Mouse (Mus musculus): ENCODE measurements at regions not wholly inside any gene's neighbourhood (a gene's known extent, or its start where the extent isn't known, plus 50 kb on each side); places are given as distances from the start of the nearest gene placed in this dataset.

- Histone ChIP-seq H3K9ac (ENCODE audit: low read length) (no peak overlapping the region), H3K9me3 (replicated peaks; ENCODE audit: control insufficient read depth, low read length) (no peaks in the 10 kb centered on the region), H3K4me2 (ENCODE audit: low read depth, low read length) (no peak overlapping the region), H3K27ac (ENCODE audit: low read length) (no peak overlapping the region), H3K4me3 (ENCODE audit: low read length) (no peak overlapping the region), H3K4me1 (ENCODE audit: control insufficient read depth, insufficient read depth, low read length) (no peaks in the 10 kb centered on the region), H3K36me3 (ENCODE audit: control insufficient read depth, insufficient read depth) (no peaks in the 10 kb centered on the region), H3K27me3 (ENCODE audit: control insufficient read depth, insufficient read depth, low read length) (no peaks in the 10 kb centered on the region)
- no peak for ATAC-seq (replicated peaks; ENCODE audit: extremely low read depth, insufficient read depth, low FRiP score)
- 81% methylated on average over 3 of the region's 3 CpGs for WGBS
Measured at GRCm38 (mm10) chr6:50770481-50770880, 116.2 kb upstream of the Npvf start.

- ATAC-seq (replicated peaks; ENCODE audit: extremely low read depth, insufficient read depth, low FRiP score): no peak
- Histone ChIP-seq H3K27ac (ENCODE audit: low read length) (no peak overlapping the region), H3K4me2 (ENCODE audit: low read depth, low read length) (no peak overlapping the region), H3K4me3 (ENCODE audit: low read length) (no peak overlapping the region), H3K27me3 (ENCODE audit: control insufficient read depth, insufficient read depth, low read length) (no peaks in the 10 kb centered on the region), H3K9me3 (replicated peaks; ENCODE audit: control insufficient read depth, low read length) (no peaks in the 10 kb centered on the region), H3K4me1 (ENCODE audit: control insufficient read depth, insufficient read depth, low read length) (no peaks in the 10 kb centered on the region), H3K9ac (ENCODE audit: low read length) (no peak overlapping the region), H3K36me3 (ENCODE audit: control insufficient read depth, insufficient read depth) (no peaks in the 10 kb centered on the region)
- WGBS: 90% methylated on average over 4 of the region's 4 CpGs
Measured at GRCm38 (mm10) chr6:50775637-50776036, 121.4 kb upstream of the Npvf start.

GRCm38 (mm10) chr6:50776236-50776832 is 122.1 kb upstream of the Npvf start:
- ATAC-seq (replicated peaks; ENCODE audit: extremely low read depth, insufficient read depth, low FRiP score): no peak
- Histone ChIP-seq H3K9ac (ENCODE audit: low read length) (no peak overlapping the region), H3K27me3 (ENCODE audit: control insufficient read depth, insufficient read depth, low read length) (no peaks in the 10 kb centered on the region), H3K4me1 (ENCODE audit: control insufficient read depth, insufficient read depth, low read length) (no peaks in the 10 kb centered on the region), H3K36me3 (ENCODE audit: control insufficient read depth, insufficient read depth) (no peaks in the 10 kb centered on the region), H3K4me3 (ENCODE audit: low read length) (no peak overlapping the region), H3K4me2 (ENCODE audit: low read depth, low read length) (no peak overlapping the region), H3K9me3 (replicated peaks; ENCODE audit: control insufficient read depth, low read length) (no peaks in the 10 kb centered on the region), H3K27ac (ENCODE audit: low read length) (no peak overlapping the region)
- WGBS: 71% methylated on average over 11 of the region's 11 CpGs

- Histone ChIP-seq H3K27ac (ENCODE audit: low read length) (no peak overlapping the region), H3K4me2 (ENCODE audit: low read depth, low read length) (peak overlapping the region; percentile 19; the same call in 1 of the 2 replicates), H3K9me3 (replicated peaks; ENCODE audit: control insufficient read depth, low read length) (no peaks in the 10 kb centered on the region), H3K9ac (ENCODE audit: low read length) (no peak overlapping the region), H3K36me3 (ENCODE audit: control insufficient read depth, insufficient read depth) (no peaks in the 10 kb centered on the region), H3K27me3 (ENCODE audit: control insufficient read depth, insufficient read depth, low read length) (no peaks in the 10 kb centered on the region), H3K4me3 (ENCODE audit: low read length) (no peak overlapping the region), H3K4me1 (ENCODE audit: control insufficient read depth, insufficient read depth, low read length) (no peaks in the 10 kb centered on the region)
- WGBS: 27% methylated on average over 10 of the region's 10 CpGs
- ATAC-seq (replicated peaks; ENCODE audit: extremely low read depth, insufficient read depth, low FRiP score): no peak
Measured at GRCm38 (mm10) chr6:50776931-50777495, 122.8 kb upstream of the Npvf start.

GRCm38 (mm10) chr6:50777827-50778226 is 123.6 kb upstream of the Npvf start:
- no peak overlapping the region for H3K4me2 ChIP-seq (ENCODE audit: low read depth, low read length)
- H3K36me3 ChIP-seq (ENCODE audit: control insufficient read depth, insufficient read depth): no peaks in the 10 kb centered on the region
- no peaks in the 10 kb centered on the region for H3K9me3 ChIP-seq (replicated peaks; ENCODE audit: control insufficient read depth, low read length)
- ATAC-seq (replicated peaks; ENCODE audit: extremely low read depth, insufficient read depth, low FRiP score): no peak
- H3K9ac ChIP-seq (ENCODE audit: low read length): no peak overlapping the region
- H3K27ac ChIP-seq (ENCODE audit: low read length): no peak overlapping the region
- no peaks in the 10 kb centered on the region for H3K27me3 ChIP-seq (ENCODE audit: control insufficient read depth, insufficient read depth, low read length)
- no peak overlapping the region for H3K4me3 ChIP-seq (ENCODE audit: low read length)
- H3K4me1 ChIP-seq (ENCODE audit: control insufficient read depth, insufficient read depth, low read length): no peaks in the 10 kb centered on the region
- WGBS: 80% methylated on average over 4 of the region's 4 CpGs

- H3K27me3 ChIP-seq (ENCODE audit: control insufficient read depth, insufficient read depth, low read length): no peaks in the 10 kb centered on the region
- no peak for ATAC-seq (replicated peaks; ENCODE audit: extremely low read depth, insufficient read depth, low FRiP score)
- H3K4me3 ChIP-seq (ENCODE audit: low read length): no peak overlapping the region
- no peaks in the 10 kb centered on the region for H3K9me3 ChIP-seq (replicated peaks; ENCODE audit: control insufficient read depth, low read length)
- H3K9ac ChIP-seq (ENCODE audit: low read length): no peak overlapping the region
- WGBS: 85% methylated on average over 3 of the region's 3 CpGs
- no peak overlapping the region for H3K27ac ChIP-seq (ENCODE audit: low read length)
- no peaks in the 10 kb centered on the region for H3K36me3 ChIP-seq (ENCODE audit: control insufficient read depth, insufficient read depth)
- no peaks in the 10 kb centered on the region for H3K4me1 ChIP-seq (ENCODE audit: control insufficient read depth, insufficient read depth, low read length)
- no peak overlapping the region for H3K4me2 ChIP-seq (ENCODE audit: low read depth, low read length)
Measured at GRCm38 (mm10) chr6:50780677-50781076, 126.4 kb upstream of the Npvf start.

GRCm38 (mm10) chr6:50781271-50781670 is 127.0 kb upstream of the Npvf start:
- no peaks in the 10 kb centered on the region for H3K9me3 ChIP-seq (replicated peaks; ENCODE audit: control insufficient read depth, low read length)
- H3K36me3 ChIP-seq (ENCODE audit: control insufficient read depth, insufficient read depth): no peaks in the 10 kb centered on the region
- WGBS: 82% methylated on average over 10 of the region's 10 CpGs
- no peaks in the 10 kb centered on the region for H3K27me3 ChIP-seq (ENCODE audit: control insufficient read depth, insufficient read depth, low read length)
- ATAC-seq (replicated peaks; ENCODE audit: extremely low read depth, insufficient read depth, low FRiP score): no peak
- H3K27ac ChIP-seq (ENCODE audit: low read length): no peak overlapping the region
- H3K4me1 ChIP-seq (ENCODE audit: control insufficient read depth, insufficient read depth, low read length): no peaks in the 10 kb centered on the region
- no peak overlapping the region for H3K9ac ChIP-seq (ENCODE audit: low read length)
- H3K4me3 ChIP-seq (ENCODE audit: low read length): no peak overlapping the region
- H3K4me2 ChIP-seq (ENCODE audit: low read depth, low read length): no peak overlapping the region

GRCm38 (mm10) chr6:50782221-50782620 is 128.0 kb upstream of the Npvf start:
- Histone ChIP-seq H3K9ac (ENCODE audit: low read length) (no peak overlapping the region), H3K27ac (ENCODE audit: low read length) (no peak overlapping the region), H3K4me1 (ENCODE audit: control insufficient read depth, insufficient read depth, low read length) (no peaks in the 10 kb centered on the region), H3K36me3 (ENCODE audit: control insufficient read depth, insufficient read depth) (no peaks in the 10 kb centered on the region), H3K9me3 (replicated peaks; ENCODE audit: control insufficient read depth, low read length) (peaks cover 3% of the 10 kb centered on the region; the same call in 1 of the 2 replicates), H3K27me3 (ENCODE audit: control insufficient read depth, insufficient read depth, low read length) (no peaks in the 10 kb centered on the region), H3K4me3 (ENCODE audit: low read length) (no peak overlapping the region), H3K4me2 (ENCODE audit: low read depth, low read length) (no peak overlapping the region)
- WGBS: 69% methylated on average over 2 of the region's 2 CpGs
- no peak for ATAC-seq (replicated peaks; ENCODE audit: extremely low read depth, insufficient read depth, low FRiP score)

GRCm38 (mm10) chr6:50783494-50783893 is 129.3 kb upstream of the Npvf start:
- H3K9me3 ChIP-seq (replicated peaks; ENCODE audit: control insufficient read depth, low read length): peaks cover 4% of the 10 kb centered on the region; the same call in 1 of the 2 replicates
- 60% methylated on average over 10 of the region's 10 CpGs for WGBS
- H3K4me1 ChIP-seq (ENCODE audit: control insufficient read depth, insufficient read depth, low read length): no peaks in the 10 kb centered on the region
- H3K4me3 ChIP-seq (ENCODE audit: low read length): no peak overlapping the region
- ATAC-seq (replicated peaks; ENCODE audit: extremely low read depth, insufficient read depth, low FRiP score): no peak
- no peak overlapping the region for H3K4me2 ChIP-seq (ENCODE audit: low read depth, low read length)
- no peak overlapping the region for H3K9ac ChIP-seq (ENCODE audit: low read length)
- H3K27me3 ChIP-seq (ENCODE audit: control insufficient read depth, insufficient read depth, low read length): no peaks in the 10 kb centered on the region
- H3K27ac ChIP-seq (ENCODE audit: low read length): no peak overlapping the region
- no peaks in the 10 kb centered on the region for H3K36me3 ChIP-seq (ENCODE audit: control insufficient read depth, insufficient read depth)

Data from heart, embryonic 16.5 days (tissue).